Mouse (Mus musculus) forebrain, embryonic 10.5 days (tissue): ENCODE results near the gene 1110051M20Rik. TPM values are rescaled to one million over a fixed set of nuclear protein-coding genes. Genes with fewer than 3 reads are reported as not detected.
"Not testable (repeated sequence)": the region's sequence is repeated elsewhere in the genome, so short reads cannot be mapped to it uniquely, and the experiment has no call there.

Experiments used
- DNase-seq: peaks from one replicate; pipeline ENCODE4 v3.0.0-alpha.2; 2017; ENCODE audit warnings: low spot score; ENCODE audit errors: extremely low spot score
- H3K27ac ChIP-seq: fragments of 300-500 bp; sonication (generic); 2 replicates; pipeline ENCODE4 v1.5.1; 2016; ENCODE audit warnings: mild to moderate bottlenecking
- H3K27me3 ChIP-seq: fragments of 300-500 bp; sonication (generic); 2 replicates; pipeline ENCODE4 v1.6.1; 2016; ENCODE audit warnings: mild to moderate bottlenecking; ENCODE audit not compliant: poor library complexity, severe bottlenecking
- H3K36me3 ChIP-seq: fragments of 300-500 bp; sonication (generic); replicated peaks from 2 replicates; pipeline ENCODE4 v1.6.1; 2016; ENCODE audit warnings: mild to moderate bottlenecking, moderate library complexity
- H3K4me1 ChIP-seq: fragments of 300-500 bp; sonication (generic); 2 replicates; pipeline ENCODE4 v1.6.1; 2016
- H3K4me3 ChIP-seq: fragments of 300-500 bp; sonication (generic); 2 replicates; pipeline ENCODE4 v1.5.1; 2016; ENCODE audit warnings: mild to moderate bottlenecking, moderate library complexity
- H3K9me3 ChIP-seq: fragments of 300-500 bp; sonication (generic); 2 replicates; pipeline ENCODE4 v1.6.1; 2016; ENCODE audit warnings: mild to moderate bottlenecking, moderate library complexity
- WGBS: fragments of 180-500 bp; shearing (Covaris S2); methylation state at CpG from one replicate; pipeline ENCODE4 v1.1.7; 2016; 5-methylcytosine and 5-hydroxymethylcytosine counted together
- polyA plus RNA-seq: library from polyadenylated mRNA; unstranded; fragments of >200 nt; fragmentation: Nextera tagmentation; extraction: Ambion mirVana; gene quantifications from 2 replicates; pipeline ENCODE4 v1.2.1, GENCODE M21; 2016

1110051M20Rik gene
- polyA plus RNA-seq, 1 experiment from 2014 or later: 100 TPM

DNA sequence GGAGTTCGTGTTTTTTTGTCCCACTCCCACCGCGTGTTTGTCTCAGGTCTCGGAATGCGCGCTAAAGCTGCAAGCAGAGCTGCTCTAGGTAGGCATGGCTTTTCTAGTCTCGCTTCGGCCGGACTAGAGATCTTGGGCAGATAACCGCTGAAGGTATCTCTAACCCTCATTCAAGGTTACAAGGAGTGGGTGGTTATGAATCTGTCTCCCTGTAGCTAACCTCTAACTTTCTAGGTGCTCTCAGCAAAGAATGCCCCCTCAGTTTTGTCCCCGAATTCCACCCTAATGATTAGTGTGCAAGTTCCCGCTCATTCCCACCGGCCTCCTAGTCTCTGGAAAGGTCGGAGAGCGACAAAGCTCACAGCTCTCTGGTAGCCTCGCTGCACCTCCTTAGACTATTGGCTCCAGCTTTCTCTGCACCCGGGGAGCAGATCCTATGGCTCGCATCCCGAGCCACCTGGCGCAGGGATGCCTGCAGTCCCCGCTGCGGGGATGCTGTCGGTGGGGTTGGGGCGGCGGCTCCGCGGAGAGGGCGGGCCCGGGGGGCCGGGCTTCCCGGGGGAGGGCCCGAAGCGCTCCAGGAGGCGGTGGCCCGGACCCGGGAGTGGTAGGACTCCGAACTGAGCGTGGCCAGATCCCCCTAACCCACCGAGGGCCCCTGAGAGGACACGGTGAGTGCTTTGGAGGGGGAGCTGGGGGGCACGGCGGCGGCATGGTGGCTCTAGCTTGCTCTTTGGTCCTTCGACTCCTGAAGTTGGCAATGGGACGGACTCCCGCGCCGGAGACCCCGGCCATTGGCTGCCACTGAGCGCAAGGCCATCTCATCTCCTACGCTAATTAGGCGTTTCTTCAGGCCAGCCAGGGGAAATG lies 188.0 kb downstream of the 1110051M20Rik start:
- H3K27me3 ChIP-seq: peaks cover 69% of the 10 kb centered on the region
- peak overlapping the region; percentile 73 for H3K4me3 ChIP-seq
- H3K27ac ChIP-seq: peak overlapping the region; percentile 91
- under 1% methylated on average over 52 of the region's 52 CpGs for WGBS
- peaks cover 49% of the 10 kb centered on the region for H3K4me1 ChIP-seq
- peak; percentile 80 for DNase-seq
- H3K36me3 ChIP-seq: peaks cover 16% of the 10 kb centered on the region
- H3K9me3 ChIP-seq: no peaks in the 10 kb centered on the region

DNA sequence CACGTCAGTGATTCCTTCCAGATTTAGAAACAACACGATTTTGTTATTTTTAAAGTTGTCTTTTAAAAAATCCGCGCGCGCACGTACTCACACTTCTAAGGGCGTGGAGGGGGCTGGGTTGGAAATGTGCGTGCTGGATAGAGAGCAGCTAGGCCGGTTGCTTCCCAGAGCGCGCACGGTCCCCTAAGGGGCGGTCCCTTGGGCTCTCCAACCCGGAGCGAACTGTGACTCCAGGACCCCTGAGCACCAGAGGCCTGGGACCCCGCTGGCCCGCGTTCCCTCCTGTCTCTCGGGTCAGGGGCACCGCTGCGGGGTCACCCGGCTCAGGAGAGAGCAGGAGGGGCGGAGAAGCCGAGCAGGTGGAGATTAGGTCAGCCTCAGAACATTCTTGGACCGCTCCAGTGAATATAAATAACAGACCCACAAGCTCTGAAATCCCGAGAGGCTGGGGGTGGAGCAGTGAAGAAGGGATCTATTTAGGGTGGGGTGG lies 188.8 kb downstream of the 1110051M20Rik start, which contains the start of gene Pacsin3:
Gene Pacsin3, plus strand, starts transcription at position 294 of the 490 bp plus-strand sequence.
- H3K9me3 ChIP-seq: no peaks in the 10 kb centered on the region
- H3K36me3 ChIP-seq: peaks cover 8% of the 10 kb centered on the region
- peak within 1 kb of the TSS; percentile 91 for H3K27ac ChIP-seq
- H3K4me1 ChIP-seq: peaks cover 49% of the 10 kb centered on the region
- peak; percentile 61 for DNase-seq
- peaks cover 69% of the 10 kb centered on the region for H3K27me3 ChIP-seq
- peak within 1 kb of the TSS; percentile 73 for H3K4me3 ChIP-seq
- under 1% methylated on average over 27 of the region's 27 CpGs for WGBS

DNA sequence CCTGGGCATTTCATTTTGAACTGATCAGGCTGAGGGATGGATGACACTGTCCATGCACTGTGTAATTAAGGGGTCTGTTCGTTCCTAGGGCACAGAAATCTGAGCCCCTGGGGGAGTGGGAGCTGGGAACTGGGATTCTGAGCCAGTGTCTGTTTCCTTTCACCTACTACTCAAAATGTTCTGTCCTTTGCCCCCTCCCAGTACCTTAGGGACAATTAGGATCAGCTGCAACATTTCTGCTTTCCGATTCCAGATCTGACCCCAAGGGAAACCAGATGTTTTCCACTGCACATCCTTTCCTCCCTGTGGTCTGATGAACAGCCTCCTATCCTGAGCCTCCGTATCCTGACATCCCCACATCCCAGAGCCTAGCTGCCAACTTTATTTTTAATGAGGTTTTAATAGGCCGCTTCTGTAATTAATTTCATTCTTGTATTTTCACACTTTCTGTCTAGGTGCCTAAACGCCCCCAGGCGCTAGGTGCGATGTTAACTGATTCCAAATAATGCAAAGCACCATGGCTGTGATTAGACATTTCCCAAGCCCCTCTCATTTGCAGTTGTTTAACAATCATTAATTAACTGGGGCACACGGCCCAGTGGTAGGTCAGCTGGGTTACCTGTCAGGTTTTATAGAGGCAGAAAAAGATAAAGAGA lies 189.7 kb downstream of the 1110051M20Rik start:
- 25% methylated on average over 8 of the region's 8 CpGs for WGBS
- peak overlapping the region; percentile 73; the same call in 1 of the 2 replicates for H3K4me3 ChIP-seq
- no peaks in the 10 kb centered on the region for H3K9me3 ChIP-seq
- no peak overlapping the region for H3K27ac ChIP-seq
- H3K27me3 ChIP-seq: peaks cover 69% of the 10 kb centered on the region
- peaks cover 49% of the 10 kb centered on the region for H3K4me1 ChIP-seq
- no peak for DNase-seq
- H3K36me3 ChIP-seq: no peaks in the 10 kb centered on the region

DNA sequence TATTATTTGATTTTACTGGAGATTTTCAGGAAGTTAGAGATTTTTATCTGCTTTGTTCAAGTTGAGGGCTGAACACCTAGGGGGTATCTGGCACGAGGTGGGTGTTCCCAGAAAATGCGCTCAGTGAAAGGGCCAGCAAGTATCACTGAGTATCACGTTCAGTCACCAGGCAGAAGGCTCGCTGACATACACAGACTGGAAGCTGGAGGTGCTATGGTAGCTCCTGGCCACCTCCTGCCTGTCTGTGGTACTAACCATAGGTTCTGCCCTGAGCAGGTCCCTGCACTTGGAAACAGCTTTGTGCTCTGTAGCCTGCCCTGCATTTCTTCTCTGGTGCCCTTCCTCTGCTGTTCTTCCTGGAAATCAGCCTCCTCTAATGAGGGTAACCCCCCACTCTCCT lies 192.0 kb downstream of the 1110051M20Rik start:
- WGBS: 62% methylated on average over 4 of the region's 4 CpGs
- H3K4me3 ChIP-seq: no peak overlapping the region
- no peaks in the 10 kb centered on the region for H3K36me3 ChIP-seq
- no peaks in the 10 kb centered on the region for H3K9me3 ChIP-seq
- H3K4me1 ChIP-seq: peaks cover 33% of the 10 kb centered on the region
- no peak overlapping the region for H3K27ac ChIP-seq
- H3K27me3 ChIP-seq: peaks cover 49% of the 10 kb centered on the region
- no peak for DNase-seq

DNA sequence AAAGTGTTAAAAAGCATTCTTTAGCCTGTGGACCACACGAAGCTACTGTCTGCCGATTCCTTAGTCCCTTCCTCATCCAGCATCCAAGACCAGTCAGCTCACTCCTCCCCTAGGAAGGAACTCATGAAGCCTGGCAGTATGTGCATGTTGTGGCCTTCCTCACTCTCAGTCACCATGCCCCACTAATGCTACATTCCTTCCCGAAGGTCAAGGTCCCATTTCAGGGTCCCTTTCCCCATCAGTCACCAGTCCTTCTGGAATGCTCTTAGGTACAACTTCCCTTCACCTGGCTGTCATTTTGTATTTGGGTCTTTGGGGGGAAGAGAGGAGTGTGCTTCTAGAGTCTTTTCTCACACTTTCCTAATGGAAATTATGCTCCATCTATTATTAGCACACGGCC lies 192.5 kb downstream of the 1110051M20Rik start:
- WGBS: 81% methylated on average over 4 of the region's 4 CpGs
- peaks cover 29% of the 10 kb centered on the region for H3K4me1 ChIP-seq
- H3K27ac ChIP-seq: no peak overlapping the region
- peaks cover 47% of the 10 kb centered on the region for H3K27me3 ChIP-seq
- no peak overlapping the region for H3K4me3 ChIP-seq
- no peak for DNase-seq
- H3K9me3 ChIP-seq: no peaks in the 10 kb centered on the region
- H3K36me3 ChIP-seq: no peaks in the 10 kb centered on the region

DNA sequence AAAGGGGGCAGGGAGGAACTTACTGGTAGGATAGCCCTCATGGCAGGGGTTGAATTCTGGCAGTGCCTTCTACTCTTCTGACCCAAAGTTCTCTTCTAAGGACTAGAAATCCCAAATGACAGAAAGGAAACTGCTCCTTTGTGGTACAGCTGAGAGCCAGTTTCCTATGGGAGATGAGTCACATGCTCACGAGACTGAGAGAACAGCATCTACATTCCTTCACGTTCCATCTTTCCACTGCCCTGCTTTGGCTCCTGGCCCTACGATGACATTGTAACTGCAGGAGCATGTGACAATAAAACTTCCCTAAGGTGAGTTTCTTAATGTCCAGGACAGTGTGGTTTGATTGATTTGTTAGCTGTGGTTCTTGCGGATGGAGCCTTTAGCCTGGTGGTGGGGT lies 196.1 kb downstream of the 1110051M20Rik start:
- DNase-seq: no peak
- Histone ChIP-seq H3K4me3 (no peak overlapping the region), H3K27me3 (peaks cover 19% of the 10 kb centered on the region), H3K36me3 (no peaks in the 10 kb centered on the region), H3K27ac (no peak overlapping the region), H3K4me1 (peaks cover 7% of the 10 kb centered on the region), H3K9me3 (no peaks in the 10 kb centered on the region)
- WGBS: 91% methylated on average over 4 of the region's 4 CpGs

DNA sequence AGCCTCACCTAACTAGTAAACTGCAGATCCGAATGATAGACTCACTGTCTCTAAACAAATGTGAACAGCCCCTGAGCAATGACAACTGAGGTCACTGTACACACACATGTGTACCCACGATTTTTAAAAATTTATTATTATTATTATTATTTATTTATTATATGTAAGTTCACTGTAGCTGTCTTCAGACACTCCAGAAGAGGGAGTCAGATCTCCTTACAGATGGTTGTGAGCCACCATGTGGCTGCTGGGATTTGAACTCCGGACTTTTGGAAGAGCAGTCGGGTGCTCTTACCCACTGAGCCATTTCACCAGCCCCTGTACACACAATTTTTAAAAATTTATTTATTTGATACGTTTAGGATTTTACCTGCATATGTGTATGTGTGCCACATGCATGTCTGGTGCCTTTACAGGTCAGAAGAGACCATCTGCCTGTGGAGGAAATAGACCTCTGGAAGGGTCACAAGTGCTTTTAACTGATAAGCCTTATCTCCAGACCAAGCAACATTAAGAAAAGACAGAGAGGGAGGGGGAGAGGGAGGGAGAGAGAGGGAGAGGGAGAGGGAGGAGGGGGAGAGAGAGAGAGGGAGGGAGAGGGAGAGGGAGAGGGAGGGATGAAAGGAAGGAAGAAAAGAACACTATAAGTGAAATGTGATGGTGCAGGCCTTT lies 199.8 kb downstream of the 1110051M20Rik start:
- H3K9me3 ChIP-seq: no peaks in the 10 kb centered on the region
- no peaks in the 10 kb centered on the region for H3K36me3 ChIP-seq
- H3K4me3 ChIP-seq: no peak overlapping the region
- H3K4me1 ChIP-seq: peaks cover 12% of the 10 kb centered on the region
- no peak for DNase-seq
- H3K27me3 ChIP-seq: no peaks in the 10 kb centered on the region
- 86% methylated on average over 5 of the region's 5 CpGs for WGBS
- H3K27ac ChIP-seq: no peak overlapping the region

DNA sequence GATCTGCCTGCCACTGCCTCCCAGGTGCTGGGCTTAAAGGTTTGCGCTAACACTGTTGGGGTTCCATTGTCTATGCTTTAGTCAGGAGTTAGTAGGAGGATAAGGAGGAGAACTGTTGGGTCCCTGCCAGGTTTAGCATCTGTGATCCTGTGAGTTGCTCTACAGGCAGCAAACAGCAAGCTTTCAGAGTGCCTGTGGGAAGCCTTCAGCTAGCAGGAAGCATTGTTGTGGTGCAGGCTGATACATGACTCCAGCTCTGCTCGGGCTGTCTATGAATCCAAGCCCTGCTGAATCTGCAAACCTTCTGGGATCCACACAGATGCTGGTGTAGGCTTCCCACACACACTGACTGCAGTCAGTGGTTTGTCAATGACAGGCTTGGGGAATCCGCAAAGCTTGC lies 201.1 kb downstream of the 1110051M20Rik start:
- 0 out of 2 replicates have a peak overlapping the region, but pooled peaks have one; percentile 6 for H3K27ac ChIP-seq
- WGBS: 68% methylated on average over 3 of the region's 3 CpGs
- no peaks in the 10 kb centered on the region for H3K36me3 ChIP-seq
- H3K4me1 ChIP-seq: peaks cover 12% of the 10 kb centered on the region
- no peak overlapping the region for H3K4me3 ChIP-seq
- no peak for DNase-seq
- no peaks in the 10 kb centered on the region for H3K9me3 ChIP-seq
- H3K27me3 ChIP-seq: no peaks in the 10 kb centered on the region

DNA sequence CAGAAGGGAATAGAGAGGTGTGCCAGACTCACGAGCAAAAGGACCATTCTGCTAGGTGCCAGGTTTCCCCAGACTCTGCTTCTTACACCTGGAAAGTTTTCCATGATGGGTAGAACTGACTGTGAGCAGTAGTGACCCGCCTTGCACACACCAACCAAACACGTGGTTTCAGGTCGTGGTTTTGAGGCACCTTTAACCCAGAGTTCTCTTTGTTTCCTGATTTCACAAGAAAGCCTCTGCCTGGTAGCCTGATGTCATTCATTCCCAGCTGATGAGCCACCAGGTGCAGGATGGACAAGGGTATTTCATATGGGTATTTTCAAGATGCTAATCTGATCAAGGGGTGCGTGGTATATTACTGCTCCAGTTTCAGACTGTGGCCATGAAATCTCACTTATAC lies 202.0 kb downstream of the 1110051M20Rik start:
- DNase-seq: no peak
- Histone ChIP-seq H3K4me1 (peaks cover 15% of the 10 kb centered on the region), H3K27me3 (no peaks in the 10 kb centered on the region), H3K27ac (no peak overlapping the region), H3K4me3 (no peak overlapping the region), H3K36me3 (no peaks in the 10 kb centered on the region), H3K9me3 (no peaks in the 10 kb centered on the region)
- 79% methylated on average over 5 of the region's 5 CpGs for WGBS

DNA sequence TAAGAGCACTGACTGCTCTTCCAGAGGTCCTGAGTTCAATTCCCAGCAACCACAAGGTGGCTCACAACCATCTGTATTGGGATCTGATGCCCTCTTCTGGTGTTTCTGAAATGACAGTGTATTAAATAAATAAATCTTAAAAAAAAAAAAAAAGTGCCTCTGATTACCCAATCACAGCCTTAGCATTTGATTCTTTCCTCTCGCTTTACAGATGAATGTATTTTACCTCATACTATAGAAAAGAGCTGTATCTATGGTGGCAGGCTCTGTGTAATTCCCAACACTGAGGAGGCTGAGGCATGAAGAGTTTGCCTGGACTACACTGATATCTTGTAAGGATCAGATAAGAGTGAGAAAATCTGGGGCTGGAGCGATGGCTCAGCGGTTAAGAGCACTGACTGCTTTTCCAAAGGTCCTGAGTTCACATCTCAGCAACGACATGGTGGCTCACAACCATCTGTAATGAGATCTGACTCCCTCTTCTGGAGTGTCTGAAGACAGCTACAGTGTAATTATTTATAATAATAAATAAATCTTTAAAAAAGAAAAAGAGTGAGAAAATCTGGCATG lies 206.9 kb downstream of the 1110051M20Rik start:
- H3K36me3 ChIP-seq: not testable (repeated sequence)
- 27% methylated on average over 4 of the region's 4 CpGs for WGBS

DNA sequence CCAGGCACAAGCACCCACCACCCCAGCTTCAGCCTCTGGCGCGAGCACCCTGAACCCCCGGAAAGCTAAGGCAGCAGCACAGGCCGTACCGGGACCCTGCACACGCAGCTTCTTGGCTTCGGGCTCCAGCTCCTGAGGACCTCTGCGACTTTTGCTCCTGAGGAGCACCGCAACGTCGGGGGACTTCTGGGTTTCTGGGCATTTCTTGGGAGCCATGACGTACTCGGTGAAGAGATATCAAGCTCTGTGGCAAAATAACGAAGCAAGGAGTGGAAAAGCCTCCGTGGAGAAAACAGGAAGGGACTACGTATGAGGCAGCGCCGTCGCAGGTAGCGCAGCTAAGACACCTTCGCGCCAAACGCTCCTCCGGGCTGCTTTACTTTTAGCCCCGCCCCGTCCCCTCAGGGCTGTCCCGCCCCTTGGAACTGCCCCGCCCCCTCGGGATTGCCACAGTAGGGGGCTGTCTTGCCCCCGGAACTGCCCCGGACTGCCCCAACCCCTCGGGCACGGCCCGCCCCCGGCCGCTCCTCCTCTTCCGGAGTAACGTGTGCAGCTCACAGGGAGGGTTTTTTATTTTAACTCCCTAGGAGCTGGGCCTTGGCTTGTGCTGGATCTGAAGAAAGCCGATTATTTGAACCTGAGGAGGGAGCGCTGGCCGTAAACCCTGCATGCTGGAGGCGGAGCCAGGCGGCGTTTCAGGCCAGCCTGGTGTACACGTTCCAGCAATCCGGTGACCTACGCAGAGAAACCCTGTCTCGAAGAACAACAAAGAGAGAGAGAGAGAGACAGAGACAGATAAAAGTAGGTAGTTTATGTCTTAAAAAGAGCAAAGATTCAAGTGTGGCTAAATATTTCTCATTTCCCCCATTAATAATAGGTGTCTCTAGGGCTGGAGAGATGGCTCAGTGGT lies 207.6 kb downstream of the 1110051M20Rik start, which contains the start of gene Ddb2:
Gene Ddb2, minus strand, starts transcription at position 382 of the 910 bp plus-strand sequence.
- Histone ChIP-seq H3K27me3 (no peaks in the 10 kb centered on the region), H3K4me1 (peaks cover 12% of the 10 kb centered on the region), H3K36me3 (0 out of 2 replicates have a peak, but pooled peaks cover 6% of the 10 kb centered on the region), H3K9me3 (no peaks in the 10 kb centered on the region), H3K27ac (peak within 1 kb of the TSS; percentile 89), H3K4me3 (peak within 1 kb of the TSS; percentile 64)
- DNase-seq: peak; percentile 97
- WGBS: under 1% methylated on average over 48 of the region's 48 CpGs

More for the DNA sequence above, 206.9 kb downstream of the 1110051M20Rik start:
- not testable (repeated sequence) for DNase-seq, H3K9me3 ChIP-seq, H3K27me3 ChIP-seq
- peak overlapping the region; percentile 64 for H3K4me3 ChIP-seq
- H3K4me1 ChIP-seq: peaks cover 12% of the 10 kb centered on the region
- H3K27ac ChIP-seq: peak overlapping the region; percentile 89
